Mouse (Mus musculus) cerebral cortex, adult 2 months (tissue): ENCODE data around the gene Adap1.

Source experiments
- WGBS: fragments of 180-500 bp; shearing (Covaris S2); methylation state at CpG from one replicate; pipeline ENCODE4 v1.1.7; 2018; 5-methylcytosine and 5-hydroxymethylcytosine counted together

Adap1 gene

DNA sequence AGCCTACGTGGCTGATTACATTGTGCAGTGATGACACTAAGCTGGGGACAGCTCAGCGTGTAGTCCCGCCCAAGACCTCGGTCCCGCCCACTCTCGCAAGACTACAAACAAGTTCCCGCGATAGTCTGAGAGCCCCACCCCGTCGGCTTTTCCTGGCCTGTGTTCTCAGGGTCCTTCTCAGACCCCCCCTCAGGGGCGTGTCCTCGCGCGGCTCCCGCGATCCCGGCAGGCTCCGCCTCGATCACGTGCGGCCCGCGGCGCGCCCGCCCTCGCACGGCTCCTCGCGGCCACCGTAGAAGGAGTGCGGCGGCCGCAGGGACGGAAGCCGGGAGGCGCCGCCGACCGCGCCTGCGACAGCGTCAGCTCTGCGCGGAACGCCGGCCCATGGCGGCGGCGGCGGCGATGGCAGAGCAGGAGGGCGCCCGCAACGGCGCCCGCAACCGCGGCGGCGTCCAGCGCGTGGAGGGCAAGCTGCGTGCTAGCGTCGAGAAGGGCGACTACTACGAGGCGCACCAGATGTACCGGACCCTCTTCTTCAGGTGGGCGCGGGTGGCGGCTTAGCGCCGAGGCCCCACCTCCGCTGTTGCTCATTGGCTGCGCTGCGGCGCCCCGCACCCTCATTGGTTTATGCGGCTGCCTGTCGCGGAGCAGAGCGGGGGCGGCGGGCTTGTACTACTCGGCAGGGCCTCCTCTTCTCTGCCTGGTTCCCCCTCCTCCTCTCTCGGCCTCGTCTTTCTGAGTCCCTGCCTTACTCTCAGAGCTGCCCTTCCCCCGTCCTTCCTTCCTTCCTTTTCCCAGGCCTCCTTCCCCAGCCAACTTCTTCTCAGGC lies 73.1 kb downstream of the Adap1 start, which contains the start of gene Get4:
Gene Get4 (plus strand): TSS at position 244 of the 829 bp plus-strand sequence.
- WGBS: under 1% methylated on average over 90 of the region's 90 CpGs

- WGBS: 1% methylated on average over 8 of the region's 8 CpGs
Measured at GRCm38 (mm10) chr5:139251736-139252080, 73.7 kb downstream of the Adap1 start.

GRCm38 (mm10) chr5:139251279-139251678 lies 74.1 kb downstream of the Adap1 start:
- 83% methylated on average over 7 of the region's 7 CpGs for WGBS

DNA sequence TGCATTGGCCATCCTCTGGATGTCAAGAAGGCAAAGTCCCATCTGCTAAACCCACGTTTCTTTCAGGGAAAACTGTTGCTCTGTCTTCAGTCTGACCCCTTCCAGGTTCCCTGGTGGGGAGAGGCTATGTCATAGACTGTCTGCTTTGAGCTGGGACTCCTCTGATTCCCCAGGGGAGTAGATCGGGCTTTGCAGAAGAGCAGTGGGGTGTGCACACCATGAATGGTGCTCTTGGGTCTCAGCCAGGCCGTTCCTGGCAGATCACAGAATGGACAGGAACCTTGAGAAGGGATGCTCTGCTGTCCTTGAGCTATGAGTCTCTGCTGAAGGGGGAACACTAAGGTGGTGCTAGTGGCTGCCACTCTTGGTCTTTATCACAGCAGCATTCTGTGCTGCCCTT lies 76.6 kb downstream of the Adap1 start:
- WGBS: 60% methylated on average over 3 of the region's 3 CpGs

- WGBS: 97% methylated on average over 3 of the region's 3 CpGs
Measured at GRCm38 (mm10) chr5:139247767-139248166, 77.7 kb downstream of the Adap1 start.

- 73% methylated on average over 1 of the region's 1 CpGs for WGBS
Measured at GRCm38 (mm10) chr5:139243384-139243783, 82.0 kb downstream of the Adap1 start.

GRCm38 (mm10) chr5:139241022-139241761 lies 84.2 kb downstream of the Adap1 start:
- 81% methylated on average over 15 of the region's 15 CpGs for WGBS

GRCm38 (mm10) chr5:139237436-139237835 lies 88.0 kb downstream of the Adap1 start:
- WGBS: 81% methylated on average over 4 of the region's 4 CpGs

- WGBS: 95% methylated on average over 4 of the region's 4 CpGs
Measured at GRCm38 (mm10) chr5:139234423-139234822, 91.0 kb downstream of the Adap1 start.

DNA sequence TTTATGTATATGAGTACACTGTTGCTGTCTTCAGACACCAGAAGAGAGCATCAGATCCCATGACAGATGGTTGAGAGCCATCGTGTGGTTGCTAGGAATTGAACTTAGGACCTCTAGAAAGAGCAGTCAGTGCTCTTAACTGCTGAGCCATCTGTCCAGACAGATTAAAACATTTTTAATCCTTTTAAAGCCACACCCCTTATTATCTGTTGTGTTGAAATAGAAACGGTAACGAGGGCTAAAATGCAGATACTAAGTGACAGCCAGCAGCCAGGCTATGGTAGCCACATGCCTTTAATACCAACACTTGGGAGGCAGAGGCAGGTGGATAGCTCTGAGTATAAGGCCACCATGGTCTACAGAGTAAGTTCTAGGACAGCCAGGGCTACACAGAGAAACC lies 93.3 kb downstream of the Adap1 start:
- WGBS: 66% methylated on average over 3 of the region's 3 CpGs

DNA sequence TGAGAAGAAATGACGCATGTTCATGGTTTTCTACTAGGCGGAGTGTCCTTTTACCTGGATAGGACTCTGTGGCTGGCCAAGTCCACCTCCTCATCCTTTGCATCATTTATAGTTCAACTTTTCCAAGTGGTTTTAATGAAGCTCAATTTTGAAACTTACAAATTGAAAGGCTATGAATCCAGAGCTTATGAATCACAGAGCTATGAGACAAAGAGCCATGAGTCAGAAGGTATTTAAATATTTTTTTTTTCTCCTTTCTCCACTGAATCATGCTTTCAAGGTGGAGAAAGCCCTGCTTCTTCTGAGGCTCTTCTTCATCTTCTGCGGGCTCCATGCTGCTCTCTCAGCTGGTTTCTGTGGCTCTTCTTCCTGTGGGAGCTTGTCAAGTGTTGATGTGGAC lies 95.7 kb downstream of the Adap1 start:
- WGBS: 52% methylated on average over 3 of the region's 3 CpGs

- 65% methylated on average over 3 of the region's 3 CpGs for WGBS
Measured at GRCm38 (mm10) chr5:139228318-139228717, 97.1 kb downstream of the Adap1 start.

GRCm38 (mm10) chr5:139227645-139228044 lies 97.8 kb downstream of the Adap1 start:
- 94% methylated on average over 2 of the region's 2 CpGs for WGBS

- WGBS: 94% methylated on average over 4 of the region's 4 CpGs
Measured at GRCm38 (mm10) chr5:139227236-139227635, 98.2 kb downstream of the Adap1 start.

GRCm38 (mm10) chr5:139223331-139223730 lies 102.1 kb downstream of the Adap1 start:
- 90% methylated on average over 10 of the region's 10 CpGs for WGBS
